Mouse (Mus musculus): Measurements from ENCODE around the gene C130050O18Rik.
A peak's percentile ranks its signal among the peaks of the same experiment; 100 is the strongest.

Gene C130050O18Rik

DNA sequence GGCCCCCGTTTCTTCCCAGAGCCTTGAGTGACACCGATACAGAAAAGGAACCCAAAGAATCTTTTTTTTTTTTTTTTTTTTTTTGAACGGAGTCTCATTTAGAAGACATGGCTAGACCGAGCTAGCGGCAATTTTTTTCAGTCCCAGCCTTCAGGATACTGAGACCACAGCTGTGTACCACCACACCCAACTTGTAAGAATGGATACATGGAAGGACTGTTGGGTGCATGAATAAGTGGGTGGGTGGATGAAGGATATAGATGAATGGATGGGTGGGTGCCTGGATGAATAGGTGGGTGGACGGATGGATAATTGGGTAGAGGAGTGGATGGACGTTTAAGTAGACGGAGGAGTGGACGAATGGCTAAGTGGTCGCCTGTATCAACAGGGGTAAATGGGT, 54.9 kb downstream of the C130050O18Rik start:
- DNase-seq (ENCODE audit: low spot score in 2 of 2), result no peak

DNA sequence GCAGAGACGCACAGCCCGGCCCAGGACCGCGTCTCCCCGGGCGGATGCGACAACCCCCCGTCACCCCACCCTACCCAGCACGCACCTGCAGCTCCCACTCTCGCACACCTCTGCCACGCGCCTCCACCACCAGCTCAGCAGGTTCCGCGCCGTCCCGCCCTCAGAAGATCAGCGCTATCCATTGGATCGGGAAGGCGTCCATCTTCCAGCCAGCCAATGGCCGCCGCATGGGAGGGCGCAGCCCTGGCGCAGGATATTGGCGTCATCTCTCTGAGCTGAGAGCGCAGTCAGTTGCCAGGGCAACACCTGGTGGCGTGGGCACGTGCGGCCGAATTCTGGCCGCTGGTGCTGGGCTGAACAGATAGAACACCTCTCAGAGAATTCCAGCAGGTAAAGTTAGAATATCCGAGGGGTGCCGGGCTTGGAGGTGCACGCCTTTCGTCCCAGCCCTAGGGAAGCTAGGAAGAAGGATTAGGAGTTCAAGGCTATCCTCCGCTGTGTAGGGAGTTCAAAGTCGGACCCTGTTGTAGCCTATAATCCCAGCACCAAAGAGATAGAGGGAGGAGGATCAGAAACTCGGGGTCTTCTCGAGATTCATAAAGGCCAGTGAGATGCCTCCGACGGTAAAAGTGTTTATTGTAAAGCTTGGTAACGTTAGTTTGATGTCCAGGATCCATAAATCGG, 55.4 kb downstream of the C130050O18Rik start, which contains the start of gene 3110082I17Rik:
TSS of gene 3110082I17Rik (minus strand) at position 144 of the 684 bp plus-strand sequence.
- DNase-seq (ENCODE audit: low spot score in 2 of 2), result peak; percentile 96 to 98

DNA sequence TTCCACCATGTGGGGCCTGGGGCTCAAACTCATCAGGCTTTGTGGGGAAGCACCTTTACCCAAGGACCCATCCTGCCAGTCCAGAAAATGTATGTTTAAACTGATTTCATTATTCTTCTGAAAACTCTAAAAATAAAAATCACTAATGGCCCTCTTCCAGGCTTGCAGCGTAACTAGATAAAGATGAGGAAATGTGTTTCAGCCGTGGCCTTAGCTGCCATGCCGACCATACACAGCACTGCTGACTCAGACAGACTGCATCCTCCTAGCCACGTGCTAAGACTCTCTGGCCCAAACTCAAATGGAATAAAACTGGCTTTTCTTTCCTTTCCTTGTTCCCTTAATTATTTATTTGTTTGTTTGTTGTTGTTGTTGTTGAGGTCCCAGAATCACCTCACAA, 59.8 kb downstream of the C130050O18Rik start:
- DNase-seq (ENCODE audit: low spot score in 2 of 2), result no peak
